Mouse (Mus musculus) natural killer cell, adult 2 months (primary cell): Measurements from ENCODE around the gene Tmed6.
"Not testable (repeated sequence)": the region's sequence is repeated elsewhere in the genome, so short reads cannot be mapped to it uniquely, and the experiment has no call there.

Source experiments
- DNase-seq, 2 experiments: peaks; one replicate each; pipeline ENCODE4 v3.0.0; 2022; ENCODE audit warnings: low spot score in 2 of 2

Gene Tmed6

GRCm38 (mm10) chr8:107065511-107066496, at the start of gene Tmed6:
TSS of gene Tmed6 (minus strand) at chr8:107065644.
- peak in 1 of 2 experiments; percentile 37 for DNase-seq

- no peak for DNase-seq
Observed at GRCm38 (mm10) chr8:107115008-107115320, 49.5 kb upstream of the Tmed6 start.

GRCm38 (mm10) chr8:107114150-107115007, 48.9 kb upstream of the Tmed6 start:
- no peak for DNase-seq

GRCm38 (mm10) chr8:107113209-107113608, 47.8 kb upstream of the Tmed6 start:
- DNase-seq = no peak

GRCm38 (mm10) chr8:107111340-107112105, 46.1 kb upstream of the Tmed6 start:
- DNase-seq = no peak

- DNase-seq = no peak
Observed at GRCm38 (mm10) chr8:107110629-107111330, 45.3 kb upstream of the Tmed6 start.

GRCm38 (mm10) chr8:107109816-107110435, 44.5 kb upstream of the Tmed6 start:
- DNase-seq = no peak

GRCm38 (mm10) chr8:107108978-107109720, 43.7 kb upstream of the Tmed6 start:
- no peak for DNase-seq

GRCm38 (mm10) chr8:107108089-107108488, 42.6 kb upstream of the Tmed6 start:
- DNase-seq = not testable (repeated sequence)

GRCm38 (mm10) chr8:107104547-107104946, 39.1 kb upstream of the Tmed6 start:
- DNase-seq = peak; percentile 34 to 58

- DNase-seq = no peak
Observed at GRCm38 (mm10) chr8:107100635-107101034, 35.2 kb upstream of the Tmed6 start.

GRCm38 (mm10) chr8:107096366-107097036, 31.1 kb upstream of the Tmed6 start, which contains the start of gene Terf2:
TSS of gene Terf2 (minus strand) at chr8:107096547.
- peak; percentile 89 to 93 for DNase-seq

GRCm38 (mm10) chr8:107095717-107096365, 30.4 kb upstream of the Tmed6 start:
- no peak for DNase-seq

- DNase-seq = no peak
Observed at GRCm38 (mm10) chr8:107090531-107090930, 25.1 kb upstream of the Tmed6 start.

GRCm38 (mm10) chr8:107088526-107089063, 23.2 kb upstream of the Tmed6 start:
- DNase-seq = no peak

- no peak for DNase-seq
Observed at GRCm38 (mm10) chr8:107086018-107086417, 20.6 kb upstream of the Tmed6 start.

- peak in 1 of 2 experiments; percentile 25 for DNase-seq
Observed at GRCm38 (mm10) chr8:107085358-107085757, 19.9 kb upstream of the Tmed6 start.

GRCm38 (mm10) chr8:107076239-107076888, 10.9 kb upstream of the Tmed6 start:
- no peak for DNase-seq
